Mouse (Mus musculus) urinary bladder, postnatal 36 days (tissue): ENCODE measurements around the gene Capns1.
"Not testable (repeated sequence)": the region's sequence is repeated elsewhere in the genome, so short reads cannot be mapped to it uniquely, and the experiment has no call there.

ENCODE experiments used
- DNase-seq, 2 experiments: peaks; one replicate each; pipeline ENCODE4 v3.0.0; 2022; ENCODE audit warnings: low spot score in 2 of 2, mixed read lengths in 1 of 2

Capns1 gene

DNA sequence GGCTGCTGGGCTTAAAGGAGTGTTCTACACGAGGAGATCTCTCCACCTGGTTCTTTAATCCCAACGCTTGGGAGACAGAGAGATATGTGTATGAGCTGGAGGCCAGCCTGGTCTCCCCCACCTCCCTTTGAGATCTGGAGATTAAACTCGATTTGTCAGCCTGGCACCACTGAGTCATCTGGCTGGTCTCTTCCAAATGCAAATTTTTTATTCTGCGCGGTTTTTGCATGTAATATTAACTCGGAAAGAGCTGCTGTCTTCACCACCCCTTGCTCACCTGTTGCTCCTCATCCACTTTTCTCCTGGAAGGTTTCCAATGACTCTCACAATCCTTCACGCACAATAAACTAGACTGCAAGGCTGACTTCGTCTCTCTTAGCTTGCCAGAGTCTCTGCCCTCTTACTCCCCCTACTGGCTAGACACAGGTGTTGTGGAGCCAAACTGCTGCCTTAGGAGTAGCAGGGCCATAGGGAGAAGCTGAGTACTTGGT, at the start of gene Capns1:
Gene Capns1 (minus strand): TSS at position 331 of the 491 bp plus-strand sequence.
- peak in 1 of 2 experiments; percentile 55 for DNase-seq

DNA sequence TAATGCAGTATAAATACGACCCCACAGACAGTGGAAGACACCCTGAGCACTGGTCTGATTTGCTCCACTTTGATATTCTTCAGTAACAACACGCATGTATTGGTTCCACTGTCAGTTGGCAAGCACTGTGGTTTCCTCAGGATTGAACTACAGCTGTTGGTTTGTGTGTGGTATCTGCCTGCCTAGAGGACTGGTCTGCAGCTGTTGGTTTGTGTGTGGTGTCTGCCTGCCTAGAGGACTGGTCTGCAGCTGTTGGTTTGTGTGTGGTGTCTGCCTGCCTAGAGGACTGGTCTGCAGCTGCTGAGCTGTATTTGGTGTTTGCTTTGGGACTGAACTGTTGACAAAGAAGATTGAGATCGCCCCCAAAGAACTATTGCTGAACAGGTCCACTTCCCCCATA, 38.8 kb upstream of the Capns1 start:
- DNase-seq, result not testable (repeated sequence)

DNA sequence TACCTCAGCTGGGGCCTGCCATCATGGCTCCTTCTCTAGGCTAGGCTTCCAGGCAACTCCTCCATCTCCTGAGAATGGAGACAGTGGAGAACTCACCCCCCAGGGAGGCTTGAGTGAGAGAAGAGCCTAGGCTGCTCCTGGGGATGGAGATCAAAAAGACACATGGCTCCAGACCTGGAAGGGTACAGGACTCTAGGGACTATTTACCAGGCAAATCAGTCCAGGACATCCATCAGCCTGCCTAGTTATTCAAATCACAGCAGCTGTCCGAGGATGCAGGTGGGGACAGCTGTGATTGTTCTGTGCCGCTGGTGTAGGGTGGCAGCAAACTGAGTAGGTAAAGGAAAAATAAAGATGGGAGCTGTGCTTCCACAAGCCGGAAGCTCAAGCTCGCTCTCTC, 37.0 kb upstream of the Capns1 start, which contains the start of gene Ovol3:
Gene Ovol3 (minus strand): TSS at position 101 of the 400 bp plus-strand sequence.
- DNase-seq, result no peak

DNA sequence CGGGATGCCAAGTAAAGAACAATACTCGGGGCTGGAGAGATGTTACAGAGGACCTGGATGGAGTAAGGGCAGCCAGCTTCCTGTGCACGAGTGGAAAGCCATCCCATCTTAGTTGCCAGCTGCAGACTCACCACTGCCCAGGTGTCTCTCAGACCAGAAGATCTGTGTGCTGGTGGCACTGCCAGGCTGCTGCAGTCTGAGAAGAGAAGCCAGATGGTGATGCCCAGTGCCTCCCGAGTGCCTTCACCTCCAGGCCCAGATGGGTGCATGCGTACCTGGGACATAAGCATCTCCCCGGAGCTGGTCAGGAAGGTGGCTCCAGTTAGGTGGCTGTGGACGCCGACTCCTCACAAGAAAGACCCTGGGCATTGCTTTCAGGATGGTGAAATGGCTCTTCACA, 36.5 kb upstream of the Capns1 start:
- no peak for DNase-seq

DNA sequence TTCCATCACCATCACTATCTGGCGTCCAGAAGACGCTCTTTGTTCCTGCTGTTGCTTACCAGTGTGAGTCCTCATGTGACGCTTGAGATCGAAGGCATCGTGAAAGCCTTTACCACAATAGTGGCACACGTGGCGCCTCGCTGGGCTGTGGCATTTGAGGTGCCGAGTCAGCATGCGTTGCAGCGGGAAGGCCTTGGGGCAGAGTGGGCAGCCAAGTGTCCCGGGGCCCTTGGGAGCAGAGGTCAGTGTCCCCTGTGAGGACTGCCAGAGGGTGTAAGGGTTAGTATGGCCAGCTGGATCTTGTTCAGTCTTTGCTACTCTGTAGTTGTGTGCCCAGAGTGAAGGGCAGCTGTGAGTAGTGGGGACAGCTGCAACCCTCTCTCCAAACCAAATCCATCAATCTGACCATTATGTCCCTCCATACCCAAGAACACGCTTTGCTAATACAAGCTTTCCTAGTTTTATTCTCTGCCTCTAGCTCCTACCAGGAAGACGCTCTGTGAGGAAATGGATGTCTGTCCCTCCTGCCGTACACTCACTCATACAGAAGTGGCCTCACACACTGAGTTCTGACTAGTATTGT, 35.8 kb upstream of the Capns1 start:
- no peak for DNase-seq

DNA sequence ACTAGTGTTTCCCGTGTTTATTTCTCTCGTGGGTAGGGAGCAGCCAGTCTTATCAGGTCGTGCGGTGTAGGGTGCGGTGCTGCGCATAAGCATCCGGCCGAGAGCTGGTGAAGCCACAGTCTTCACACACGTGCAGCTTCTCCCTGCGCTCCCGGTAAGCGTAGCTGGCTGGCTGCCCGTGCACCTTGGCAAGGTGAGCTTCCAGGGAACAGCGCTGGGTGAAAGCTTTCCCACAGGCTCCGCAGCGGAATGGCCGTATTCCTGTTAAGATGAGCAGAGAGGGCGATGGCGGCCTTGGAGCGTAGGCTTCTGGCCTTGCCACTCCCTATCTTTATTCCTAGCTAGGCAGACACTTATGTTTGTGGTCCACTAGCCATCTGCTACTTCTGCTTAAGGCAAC, 34.8 kb upstream of the Capns1 start:
- DNase-seq, result no peak

DNA sequence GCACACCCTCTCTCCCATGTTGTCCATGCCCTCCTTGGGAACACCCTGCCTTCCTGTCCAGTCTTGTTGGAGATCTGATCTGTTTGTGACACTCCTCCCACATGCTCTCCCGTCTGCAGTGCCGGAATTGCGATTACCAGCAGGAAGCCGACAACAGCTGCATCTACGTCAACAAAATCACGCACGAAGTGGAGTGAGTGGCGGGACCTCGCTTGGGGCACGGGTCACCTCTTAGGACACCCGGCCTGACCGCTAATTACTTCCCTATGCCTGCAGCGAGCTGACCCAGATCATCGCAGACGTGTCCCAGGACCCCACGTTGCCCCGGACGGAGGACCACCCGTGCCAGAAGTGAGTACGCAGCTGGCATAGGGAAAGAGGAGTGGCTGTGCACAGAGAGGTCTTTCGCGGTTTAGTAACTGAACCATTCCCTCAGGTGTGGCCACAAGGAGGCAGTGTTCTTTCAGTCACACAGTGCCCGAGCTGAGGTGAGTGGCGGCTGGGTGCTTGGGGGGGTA, 34.1 kb upstream of the Capns1 start:
- peak; percentile 32 to 60 for DNase-seq

DNA sequence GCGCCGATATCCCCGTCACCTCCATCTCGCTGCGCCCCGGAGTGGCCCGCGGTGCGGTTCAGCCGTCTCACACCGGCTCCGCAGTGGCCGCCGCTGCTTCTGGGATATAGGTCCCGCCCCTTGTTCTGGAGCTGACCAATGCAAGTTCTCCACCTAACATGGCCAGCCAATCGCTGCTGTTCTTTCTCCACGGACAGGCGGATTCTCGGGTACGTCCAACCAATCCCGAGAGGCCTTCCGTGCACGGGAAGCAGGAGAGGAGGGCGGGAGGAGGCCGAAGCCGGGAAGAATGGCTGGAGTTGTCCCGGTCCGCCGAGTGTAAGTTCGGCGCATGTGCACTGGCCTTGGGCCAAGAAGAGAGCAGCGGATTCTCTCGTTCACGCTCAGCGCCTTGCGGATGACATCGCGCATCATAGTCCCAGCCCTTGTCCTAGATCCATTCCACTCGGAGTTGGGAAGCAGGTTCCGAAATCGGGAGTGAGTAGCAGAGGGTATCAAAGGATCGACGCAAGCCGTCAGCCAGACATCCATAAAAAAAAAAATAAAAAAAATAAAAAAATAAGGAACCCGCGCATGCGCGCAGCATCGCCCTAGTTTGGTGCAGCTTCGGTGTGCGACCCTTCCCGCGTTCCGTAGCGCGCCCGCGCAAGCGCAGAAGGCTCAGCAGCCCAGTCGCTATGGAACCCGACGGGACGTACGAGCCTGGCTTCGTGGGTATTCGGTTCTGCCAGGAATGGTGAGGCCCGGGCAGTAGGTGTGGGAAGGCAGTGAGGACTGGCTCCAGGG, 33.3 kb upstream of the Capns1 start, which contains the start of the genes Polr2i and Tbcb:
Gene Polr2i (plus strand): TSS at position 280 of the 786 bp plus-strand sequence.
Gene Tbcb (minus strand): TSS at position 604 of the 786 bp plus-strand sequence.
- DNase-seq, result peak; percentile 94 to 98

DNA sequence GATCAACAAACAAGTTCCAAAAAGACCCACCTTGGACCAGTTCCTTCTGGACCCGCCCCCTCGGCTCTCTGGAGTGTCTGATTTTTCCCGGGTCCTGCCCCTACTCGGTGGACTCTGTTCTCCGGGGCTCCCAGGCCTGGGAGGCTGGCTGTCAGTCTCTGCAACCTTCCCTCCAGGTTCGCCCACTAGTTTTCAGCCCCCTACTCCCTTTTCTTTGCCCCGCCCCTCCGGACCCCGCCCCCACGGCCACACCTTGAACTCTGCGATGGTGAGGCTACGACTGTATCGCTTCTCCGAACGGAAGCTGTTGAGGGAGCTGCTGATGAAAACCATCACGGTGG, 32.7 kb upstream of the Capns1 start:
- no peak for DNase-seq

DNA sequence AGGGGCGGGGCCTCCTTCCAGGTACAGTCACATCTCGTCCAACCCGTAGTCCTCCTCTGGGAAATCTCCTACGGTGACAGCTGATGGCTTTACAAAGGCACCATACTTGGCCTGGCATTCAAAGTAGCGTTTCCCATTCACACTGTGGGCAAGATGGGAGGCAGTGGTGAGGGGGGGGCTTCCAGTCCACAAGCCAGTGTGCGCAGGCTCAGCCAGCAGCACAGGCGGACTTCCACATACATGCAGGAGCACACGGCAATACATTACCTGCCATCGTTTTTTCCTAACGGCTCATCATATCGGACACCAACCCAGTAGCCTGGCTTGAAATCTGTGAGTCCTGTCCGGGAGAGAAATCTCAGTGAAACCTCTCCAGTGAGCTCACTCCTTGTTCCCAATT, 25.6 kb upstream of the Capns1 start:
- DNase-seq, result no peak

DNA sequence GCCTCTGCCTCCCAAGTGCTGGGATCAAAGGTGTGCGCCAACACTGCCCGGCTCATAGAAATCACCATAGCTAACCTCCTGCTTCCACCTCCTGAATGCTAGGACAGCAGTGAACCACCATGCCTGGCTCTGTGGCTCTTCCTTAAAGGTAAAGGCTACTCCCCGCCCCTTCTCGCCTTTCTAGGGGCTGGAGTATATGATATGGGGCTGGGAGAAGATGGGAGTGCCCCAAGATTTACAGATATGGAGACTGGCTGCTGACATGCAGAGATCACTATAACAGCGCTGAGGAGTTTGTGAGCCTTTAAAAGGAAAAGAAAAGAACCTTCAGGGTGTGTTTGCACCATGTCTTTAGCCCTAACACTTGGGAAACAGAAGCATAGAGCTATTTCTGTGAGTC, 23.6 kb upstream of the Capns1 start:
- DNase-seq, result no peak

DNA sequence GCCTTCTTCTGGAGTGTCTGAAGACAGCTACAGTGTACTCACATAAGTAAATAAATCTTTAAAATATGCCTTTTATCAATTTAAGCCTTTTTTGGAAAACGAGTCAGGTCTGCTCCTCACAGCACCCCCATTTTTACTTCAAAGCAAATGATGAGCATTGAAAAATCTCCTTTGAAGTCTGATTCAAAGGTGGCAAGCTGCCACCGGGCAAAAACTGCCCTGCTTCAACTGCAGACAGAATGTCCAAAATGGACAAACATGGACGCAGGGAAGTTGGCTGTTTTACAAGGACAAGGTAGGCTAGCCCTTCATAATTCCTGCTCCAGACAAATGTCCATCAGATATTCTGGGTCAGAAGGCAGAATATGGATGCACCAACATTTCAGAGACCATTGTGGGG, 22.8 kb upstream of the Capns1 start:
- DNase-seq, result no peak

DNA sequence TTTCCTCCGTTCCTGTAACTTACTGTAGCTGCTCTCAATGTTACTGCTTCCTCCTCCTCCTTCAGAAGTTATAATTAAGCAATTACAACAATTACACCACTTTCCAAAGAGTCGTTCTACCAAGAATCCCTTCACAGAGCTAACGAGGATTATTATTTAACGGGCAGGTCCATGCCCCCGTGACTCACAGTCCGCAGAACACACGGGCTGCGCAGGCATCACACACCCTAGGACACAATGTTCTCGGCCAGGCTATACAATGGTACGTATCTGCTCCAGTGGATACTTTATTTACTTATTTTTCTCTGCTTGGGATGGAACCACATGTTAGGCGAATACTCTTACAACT, 21.4 kb upstream of the Capns1 start:
- no peak for DNase-seq

DNA sequence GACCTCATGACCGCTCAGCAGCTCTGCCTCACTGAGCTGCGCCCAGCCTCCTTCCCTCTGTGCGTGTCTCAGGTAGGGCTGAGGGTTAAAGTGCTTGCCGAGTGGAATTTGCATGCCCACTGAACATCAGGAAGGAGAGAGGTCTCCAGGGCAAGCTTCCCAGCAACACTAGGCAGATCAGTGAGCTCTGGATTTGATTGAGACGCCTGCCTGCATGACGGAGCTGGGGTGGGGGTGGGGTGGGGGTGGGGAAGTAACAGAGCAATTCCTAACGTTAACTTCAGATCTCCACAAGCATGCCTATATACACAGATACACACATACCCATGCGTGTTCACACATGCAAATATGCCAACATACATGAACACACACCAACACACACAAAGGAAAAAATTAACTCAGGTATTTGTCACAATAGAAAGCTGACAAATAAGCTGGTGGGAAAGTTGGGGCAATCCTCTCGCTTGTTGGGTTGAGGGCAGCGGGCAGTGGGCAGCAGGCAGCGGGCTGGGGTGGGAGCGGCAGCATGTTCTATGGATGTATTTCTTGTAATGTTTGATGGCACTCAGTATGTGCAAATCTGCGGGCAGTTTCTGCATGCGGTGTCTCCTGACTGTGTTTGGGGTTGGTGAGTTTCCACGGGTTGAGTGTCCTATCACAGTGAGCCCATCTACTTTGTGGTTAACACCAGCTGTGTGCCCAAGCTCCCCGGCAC, 20.8 kb upstream of the Capns1 start:
- DNase-seq, result no peak

DNA sequence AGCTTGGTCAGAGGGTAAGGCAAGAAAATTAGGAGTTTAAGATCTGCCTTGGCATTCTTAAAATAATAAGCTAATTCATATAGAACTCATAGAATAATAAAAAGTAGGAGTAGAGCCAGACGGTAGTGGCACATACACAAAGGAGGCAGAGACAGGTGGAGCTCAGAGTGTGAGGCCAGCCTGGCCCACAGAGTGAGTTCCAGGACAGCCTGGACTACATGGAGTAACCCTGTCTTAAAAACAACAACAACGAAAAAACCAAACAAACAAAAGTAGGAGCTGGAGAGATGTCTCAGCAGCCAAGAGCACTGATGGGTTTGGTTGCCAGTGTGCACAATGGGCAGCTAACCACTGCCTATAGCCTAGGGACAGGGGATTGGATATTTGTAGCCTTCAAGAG, 18.7 kb upstream of the Capns1 start:
- DNase-seq, result no peak

DNA sequence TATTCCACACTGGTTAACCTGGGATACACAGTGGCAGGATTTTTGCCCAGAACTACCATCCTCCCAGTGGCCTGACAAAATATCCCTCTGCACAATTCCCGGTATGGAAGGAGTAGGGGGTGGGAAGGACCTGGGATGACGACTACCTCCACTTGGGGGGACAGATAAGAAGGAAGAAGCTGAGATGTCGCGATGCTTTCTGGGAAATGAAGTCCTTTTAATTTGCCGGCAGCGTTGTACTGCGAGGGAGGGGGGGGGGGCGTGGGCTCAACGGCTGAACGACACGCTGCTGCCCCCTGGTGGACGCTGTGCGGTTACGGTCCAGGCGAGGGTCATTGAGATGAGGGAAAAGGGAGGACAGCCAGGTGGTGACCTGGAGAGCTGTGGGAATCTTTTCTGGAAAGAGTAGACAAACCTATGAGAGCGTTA, 18.1 kb upstream of the Capns1 start:
- DNase-seq, result peak; percentile 53 to 63

DNA sequence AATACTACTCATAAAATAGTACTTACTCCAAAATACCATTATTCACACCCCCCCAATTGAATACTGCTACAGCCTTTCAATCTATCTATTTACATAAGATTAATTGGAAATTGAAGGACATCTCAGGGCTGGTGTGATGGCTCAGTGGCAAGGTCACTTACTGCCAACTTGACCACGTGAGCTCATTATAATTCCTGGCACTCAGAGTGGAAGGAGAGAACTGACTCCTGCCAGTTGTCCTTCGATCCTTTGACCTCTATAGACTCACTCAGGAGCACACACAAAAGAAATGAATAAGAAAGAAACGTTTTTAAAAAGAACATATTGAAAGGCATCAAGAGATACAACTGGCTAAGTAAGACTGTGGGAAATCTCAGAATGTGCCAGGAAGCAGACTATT, 17.3 kb upstream of the Capns1 start:
- DNase-seq, result no peak

DNA sequence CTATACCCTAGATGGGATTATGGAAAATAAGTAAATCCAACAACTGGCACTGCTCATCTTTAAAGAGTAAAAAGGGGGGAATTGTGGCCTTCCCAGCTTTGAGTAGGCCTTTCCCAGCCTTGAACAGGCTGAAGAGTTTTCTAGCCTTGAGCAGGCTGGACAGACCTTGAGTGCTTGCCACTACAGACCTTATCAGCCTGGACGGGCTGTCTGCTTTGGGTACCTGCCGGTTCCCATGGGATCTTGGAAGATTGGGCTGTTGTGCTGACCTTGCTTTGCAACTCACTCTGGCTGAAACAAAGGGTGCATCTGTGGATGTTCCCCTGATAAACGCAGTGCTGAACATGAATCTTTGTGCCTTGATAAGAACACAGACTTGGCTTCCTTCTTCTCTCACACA, 15.3 kb upstream of the Capns1 start:
- DNase-seq, result no peak

DNA sequence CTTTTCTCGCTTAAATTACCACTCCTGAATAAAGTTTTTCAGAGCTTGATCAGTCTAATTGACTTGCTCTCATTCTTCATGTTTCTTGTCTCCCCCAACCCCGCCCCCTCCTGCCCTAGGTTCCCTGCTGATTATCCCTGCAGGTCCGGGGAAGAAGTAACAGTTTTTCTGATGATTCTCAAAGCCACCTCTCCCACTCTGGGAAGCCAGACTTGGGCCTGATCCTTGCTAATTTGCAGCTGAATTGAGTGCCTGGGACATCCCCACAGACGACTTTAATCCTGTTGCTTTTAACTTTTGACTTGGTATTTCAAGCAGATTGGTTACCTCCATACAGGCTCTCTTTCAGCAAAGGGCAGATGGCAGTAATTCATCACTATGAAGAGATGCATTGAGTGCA, 12.4 kb upstream of the Capns1 start:
- DNase-seq, result no peak

DNA sequence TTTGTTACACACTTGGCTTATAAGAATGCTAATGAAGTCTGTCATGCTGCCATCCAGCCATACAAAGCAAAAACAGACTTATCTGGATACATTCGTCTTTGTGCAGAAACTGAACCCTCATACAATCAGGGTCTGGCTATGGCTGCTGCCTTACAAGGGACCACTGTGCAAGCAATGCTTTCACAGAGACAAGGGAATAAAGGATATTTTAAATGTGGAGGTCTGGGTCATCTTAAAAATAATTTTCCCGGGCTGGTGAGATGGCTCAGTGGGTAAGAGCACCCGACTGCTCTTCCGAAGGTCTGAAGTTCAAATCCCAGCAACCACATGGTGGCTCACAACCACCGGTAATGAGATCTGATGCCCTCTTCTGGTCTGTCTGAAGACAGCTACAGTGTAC, 7.8 kb upstream of the Capns1 start:
- not testable (repeated sequence) for DNase-seq

DNA sequence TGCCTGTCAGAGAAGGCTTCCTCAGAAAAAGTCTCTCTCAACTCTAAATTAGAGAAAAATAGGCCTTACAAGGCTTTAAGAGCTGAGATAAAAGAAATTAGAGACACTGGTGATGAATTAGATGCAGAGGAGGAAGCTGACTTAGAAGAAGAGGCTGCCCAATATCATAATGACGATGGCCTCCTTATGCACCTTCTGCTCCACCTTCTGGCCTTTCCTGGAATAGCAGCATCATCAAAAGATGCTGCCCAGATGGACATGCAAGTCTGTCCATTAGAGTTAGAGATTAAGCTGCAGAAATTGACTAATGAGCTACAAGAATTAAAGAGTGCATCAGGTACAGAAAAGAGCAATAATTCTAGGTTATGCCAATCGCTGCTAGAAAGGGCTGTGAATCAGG, 6.8 kb upstream of the Capns1 start:
- peak in 1 of 2 experiments; percentile 59 for DNase-seq

DNA sequence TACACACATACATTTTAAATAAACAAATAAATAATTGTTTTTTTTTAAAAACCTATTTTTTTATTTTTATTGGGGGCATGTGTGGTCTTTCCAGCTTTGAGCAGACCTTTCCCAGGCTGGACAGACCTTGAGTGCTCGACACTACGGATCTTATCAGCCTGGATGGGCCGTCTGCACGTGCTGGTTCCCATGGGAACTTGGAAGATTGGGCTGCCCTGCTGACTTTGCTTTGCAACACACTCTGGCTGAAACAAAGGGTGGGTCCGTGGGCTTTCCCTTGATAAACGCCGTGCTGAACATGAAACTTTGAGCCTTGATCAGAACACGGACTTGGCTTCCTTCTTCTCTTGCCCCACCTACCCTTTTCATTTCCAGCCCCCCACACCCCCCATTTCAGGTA, 5.8 kb upstream of the Capns1 start:
- peak in 1 of 2 experiments; percentile 34 for DNase-seq
